Mouse (Mus musculus) Muller cell, postnatal 12 days (primary cell): ENCODE measurements around the gene Poglut1.

Experiments
- DNase-seq: peaks from one replicate; pipeline ENCODE4 v3.0.0-alpha.2; 2015; ENCODE audit errors: inconsistent ontology term

The Poglut1 gene

GRCm38 (mm10) chr16:38549479-38550396 is at the start of gene Poglut1:
TSS of gene Poglut1 (minus strand) at chr16:38550258.
- peak; percentile 74 for DNase-seq

- DNase-seq = no peak
Observed at GRCm38 (mm10) chr16:38598986-38599680, 49.1 kb upstream of the Poglut1 start.

- DNase-seq = no peak
Observed at GRCm38 (mm10) chr16:38596651-38597050, 46.6 kb upstream of the Poglut1 start.

- DNase-seq = no peak
Observed at GRCm38 (mm10) chr16:38596099-38596498, 46.0 kb upstream of the Poglut1 start.

GRCm38 (mm10) chr16:38594435-38594834 is 44.4 kb upstream of the Poglut1 start:
- no peak for DNase-seq

GRCm38 (mm10) chr16:38592946-38593345 is 42.9 kb upstream of the Poglut1 start:
- DNase-seq = no peak

- no peak for DNase-seq
Observed at GRCm38 (mm10) chr16:38592026-38592678, 42.1 kb upstream of the Poglut1 start.

- no peak for DNase-seq
Observed at GRCm38 (mm10) chr16:38591506-38591905, 41.4 kb upstream of the Poglut1 start.

- DNase-seq = no peak
Observed at GRCm38 (mm10) chr16:38587572-38587971, 37.5 kb upstream of the Poglut1 start.

GRCm38 (mm10) chr16:38587163-38587562 is 37.1 kb upstream of the Poglut1 start:
- DNase-seq = no peak

GRCm38 (mm10) chr16:38585186-38585585 is 35.1 kb upstream of the Poglut1 start:
- no peak for DNase-seq

GRCm38 (mm10) chr16:38584761-38585160 is 34.7 kb upstream of the Poglut1 start:
- DNase-seq = no peak

- DNase-seq = no peak
Observed at GRCm38 (mm10) chr16:38571481-38571880, 21.4 kb upstream of the Poglut1 start.

- no peak for DNase-seq
Observed at GRCm38 (mm10) chr16:38568192-38568591, 18.1 kb upstream of the Poglut1 start.

- no peak for DNase-seq
Observed at GRCm38 (mm10) chr16:38563516-38563915, 13.5 kb upstream of the Poglut1 start.

- no peak for DNase-seq
Observed at GRCm38 (mm10) chr16:38562968-38563327, 12.9 kb upstream of the Poglut1 start.

- DNase-seq = peak; percentile 93
Observed at GRCm38 (mm10) chr16:38562131-38562967, 12.3 kb upstream of the Poglut1 start.

GRCm38 (mm10) chr16:38558221-38558748 is 8.2 kb upstream of the Poglut1 start, which contains the start of gene Tmem39a:
TSS of gene Tmem39a (plus strand) at chr16:38558698.
- no peak for DNase-seq

GRCm38 (mm10) chr16:38555988-38556387 is 5.9 kb upstream of the Poglut1 start:
- no peak for DNase-seq

- DNase-seq = no peak
Observed at GRCm38 (mm10) chr16:38548000-38548399, 2.1 kb downstream of the Poglut1 start.
